Mouse (Mus musculus) limb, embryonic 15.5 days (tissue): ENCODE data around the gene Mta2. TPM values are rescaled to one million over a fixed set of nuclear protein-coding genes. Genes with fewer than 3 reads are reported as not detected.
A peak's percentile ranks its signal among the peaks of the same experiment; 100 is the strongest.

Experiments
- ATAC-seq: fragments of 200-750 bp; cut with Nextera tagmentation; 2 replicates; pipeline ENCODE4 v1.8.0; 2017; ENCODE audit warnings: low read depth, moderate TSS enrichment; ENCODE audit not compliant: insufficient number of reproducible peaks, low FRiP score, low TSS enrichment
- H3K27ac ChIP-seq: fragments of 300-500 bp; sonication (generic); 2 replicates; pipeline ENCODE4 v1.5.1; 2015; ENCODE audit warnings: moderate library complexity, mild to moderate bottlenecking, inconsistent platforms
- H3K27me3 ChIP-seq: fragments of 300-500 bp; sonication (generic); 2 replicates; pipeline ENCODE4 v1.6.1; 2015; ENCODE audit warnings: inconsistent platforms
- H3K36me3 ChIP-seq: fragments of 300-500 bp; sonication (generic); 2 replicates; pipeline ENCODE4 v1.6.1; 2015; ENCODE audit warnings: inconsistent platforms
- H3K4me1 ChIP-seq: fragments of 300-500 bp; sonication (generic); 2 replicates; pipeline ENCODE4 v1.6.1; 2015; ENCODE audit warnings: inconsistent platforms
- H3K4me2 ChIP-seq: fragments of 300-500 bp; sonication (generic); 2 replicates; pipeline ENCODE4 v1.6.1; 2015; ENCODE audit warnings: mild to moderate bottlenecking, inconsistent platforms
- H3K4me3 ChIP-seq: fragments of 300-500 bp; sonication (generic); 2 replicates; pipeline ENCODE4 v1.5.1; 2015; ENCODE audit warnings: mild to moderate bottlenecking, inconsistent platforms
- H3K9ac ChIP-seq: fragments of 300-500 bp; sonication (generic); 2 replicates; pipeline ENCODE4 v1.6.1; 2015; ENCODE audit warnings: inconsistent platforms
- H3K9me3 ChIP-seq: fragments of 300-500 bp; sonication (generic); 2 replicates; pipeline ENCODE4 v1.6.1; 2016; ENCODE audit warnings: inconsistent platforms
- WGBS: fragments of 180-500 bp; shearing (Covaris S2); methylation state at CpG from one replicate; pipeline ENCODE4 v1.1.7; 2015; 5-methylcytosine and 5-hydroxymethylcytosine counted together
- polyA plus RNA-seq: library from polyadenylated mRNA; unstranded; fragments of >200 nt; fragmentation: Nextera tagmentation; extraction: Ambion mirVana; gene quantifications from 2 replicates; pipeline ENCODE4 v1.2.1, GENCODE M21; 2015

The Mta2 gene
- polyA plus RNA-seq, 1 experiment from 2014 or later: 160 TPM

DNA sequence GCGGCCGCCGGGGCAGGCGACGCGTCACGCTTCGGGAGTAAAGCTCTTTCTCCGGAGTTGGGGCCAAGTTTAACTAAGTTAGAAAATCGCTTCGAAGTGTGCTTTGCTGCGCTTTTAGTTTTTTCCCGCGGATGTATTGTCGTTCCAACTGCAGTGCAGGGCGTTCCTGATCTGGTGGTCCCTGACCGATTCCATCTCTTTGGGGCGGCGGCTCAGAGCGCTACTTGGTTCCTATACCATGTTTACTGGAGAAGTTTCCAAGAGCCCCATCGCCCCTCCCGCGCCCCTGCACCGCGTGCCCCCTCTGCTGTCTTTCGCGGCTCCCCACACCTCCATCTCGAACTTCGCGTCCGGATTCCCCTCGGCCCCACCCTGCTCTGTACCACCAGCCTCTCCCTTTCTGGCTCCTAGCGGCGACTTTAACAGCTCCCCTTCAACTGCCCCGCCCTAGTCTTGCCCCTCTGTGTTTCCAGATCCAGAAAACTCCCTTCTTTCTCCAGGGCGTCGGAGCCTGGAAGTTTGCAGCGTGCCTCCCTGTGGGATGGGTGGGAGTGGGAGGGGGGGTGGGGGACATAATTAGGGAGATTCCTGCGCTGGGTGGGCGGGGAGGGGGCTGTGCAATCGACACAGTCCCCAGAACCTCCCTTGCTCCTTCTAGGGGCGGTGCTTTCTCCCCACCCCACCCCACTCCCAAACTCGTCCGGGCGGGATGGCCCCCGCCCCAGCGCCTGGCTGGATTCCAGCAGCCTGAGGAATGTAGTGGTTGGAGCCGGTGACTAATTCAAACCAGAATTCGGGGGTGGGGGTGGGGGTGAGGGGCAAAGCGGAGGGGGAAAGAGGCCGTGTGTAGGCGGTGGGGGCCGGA lies 48.1 kb downstream of the Mta2 start:
- Histone ChIP-seq H3K4me3 (peak overlapping the region; percentile 85), H3K27me3 (no peaks in the 10 kb centered on the region), H3K9me3 (no peaks in the 10 kb centered on the region), H3K9ac (peak overlapping the region; percentile 89), H3K27ac (peak overlapping the region; percentile 99), H3K4me1 (peaks cover 67% of the 10 kb centered on the region), H3K4me2 (peak overlapping the region; percentile 70), H3K36me3 (0 out of 2 replicates have a peak, but pooled peaks cover 2% of the 10 kb centered on the region)
- WGBS: under 1% methylated on average over 53 of the region's 53 CpGs
- peak; percentile 88 for ATAC-seq

DNA sequence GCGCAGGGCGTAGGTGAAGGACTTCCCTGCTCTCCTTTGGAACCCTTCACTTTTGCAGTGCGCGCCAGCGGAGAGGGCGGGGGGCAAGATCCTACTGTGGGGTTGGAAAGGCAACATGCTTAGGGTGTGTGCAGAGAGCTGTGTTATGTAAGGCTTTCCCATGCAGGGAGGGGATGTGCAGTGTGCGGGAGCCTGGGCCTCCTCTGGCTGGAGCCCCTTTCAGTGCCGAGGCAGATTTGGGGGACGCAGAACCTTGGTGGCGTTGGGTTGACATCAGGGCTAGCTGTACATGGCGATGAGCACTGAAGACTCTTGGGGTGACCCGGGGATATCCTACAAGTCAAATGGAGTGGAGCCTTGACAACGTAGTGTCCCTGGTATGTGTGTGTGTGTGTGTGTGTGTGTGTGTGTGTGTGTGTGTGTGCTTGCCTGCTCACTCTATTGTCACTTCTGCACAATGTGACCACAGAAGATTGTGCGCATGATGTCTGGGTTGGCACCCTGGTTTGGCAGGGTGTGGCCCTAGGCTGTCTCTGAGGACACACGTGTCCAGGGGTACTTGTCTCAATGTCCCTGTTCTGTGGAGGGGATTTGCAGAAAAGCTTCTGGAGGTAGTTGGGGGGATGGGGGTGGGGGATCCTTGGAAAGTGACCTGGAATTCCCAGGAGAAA lies 48.9 kb downstream of the Mta2 start:
- peak overlapping the region; percentile 99 for H3K27ac ChIP-seq
- ATAC-seq: peak; percentile 68
- peaks cover 67% of the 10 kb centered on the region for H3K4me1 ChIP-seq
- 5% methylated on average over 15 of the region's 15 CpGs for WGBS
- H3K9me3 ChIP-seq: no peaks in the 10 kb centered on the region
- 0 out of 2 replicates have a peak, but pooled peaks cover 2% of the 10 kb centered on the region for H3K36me3 ChIP-seq
- H3K4me2 ChIP-seq: peak overlapping the region; percentile 70
- no peaks in the 10 kb centered on the region for H3K27me3 ChIP-seq
- peak overlapping the region; percentile 85 for H3K4me3 ChIP-seq
- peak overlapping the region; percentile 89 for H3K9ac ChIP-seq

DNA sequence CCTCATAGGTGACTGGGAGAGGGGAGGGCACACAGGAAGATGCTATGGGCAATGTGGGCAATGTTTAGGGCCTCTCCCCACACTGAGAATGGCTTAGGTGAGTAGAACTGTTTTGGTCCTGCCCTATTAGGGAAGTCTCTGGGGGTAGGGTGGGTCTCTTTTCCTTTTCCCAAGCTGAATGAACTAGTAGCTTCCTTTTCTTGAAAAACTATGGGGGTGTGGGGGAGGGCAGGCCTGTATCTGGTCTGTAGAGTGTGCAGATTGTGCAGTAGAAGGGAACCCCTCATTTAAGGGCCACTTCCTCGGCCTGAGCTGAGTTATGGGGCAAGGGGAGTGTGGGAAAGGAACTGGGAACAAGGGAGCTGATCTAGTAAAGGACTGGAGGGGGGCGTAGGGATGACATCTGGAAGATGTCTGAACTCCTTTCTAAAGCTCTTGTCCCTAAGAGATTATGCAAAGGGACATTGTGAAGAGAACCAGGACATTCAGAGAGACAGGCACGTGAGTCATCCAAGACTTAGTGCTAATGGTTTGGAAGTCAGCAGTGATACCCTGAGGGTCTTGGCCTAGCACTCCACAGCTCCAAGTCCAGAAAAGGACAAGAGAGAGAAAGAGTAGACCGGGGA lies 49.7 kb downstream of the Mta2 start:
- Histone ChIP-seq H3K9ac (peak overlapping the region; percentile 89; the same call in 1 of the 2 replicates), H3K27me3 (no peaks in the 10 kb centered on the region), H3K36me3 (0 out of 2 replicates have a peak, but pooled peaks cover 2% of the 10 kb centered on the region), H3K27ac (peak overlapping the region; percentile 99), H3K4me2 (peak overlapping the region; percentile 70), H3K4me1 (peaks cover 74% of the 10 kb centered on the region), H3K4me3 (peak overlapping the region; percentile 85), H3K9me3 (no peaks in the 10 kb centered on the region)
- 40% methylated on average over 4 of the region's 4 CpGs for WGBS
- no peak for ATAC-seq

DNA sequence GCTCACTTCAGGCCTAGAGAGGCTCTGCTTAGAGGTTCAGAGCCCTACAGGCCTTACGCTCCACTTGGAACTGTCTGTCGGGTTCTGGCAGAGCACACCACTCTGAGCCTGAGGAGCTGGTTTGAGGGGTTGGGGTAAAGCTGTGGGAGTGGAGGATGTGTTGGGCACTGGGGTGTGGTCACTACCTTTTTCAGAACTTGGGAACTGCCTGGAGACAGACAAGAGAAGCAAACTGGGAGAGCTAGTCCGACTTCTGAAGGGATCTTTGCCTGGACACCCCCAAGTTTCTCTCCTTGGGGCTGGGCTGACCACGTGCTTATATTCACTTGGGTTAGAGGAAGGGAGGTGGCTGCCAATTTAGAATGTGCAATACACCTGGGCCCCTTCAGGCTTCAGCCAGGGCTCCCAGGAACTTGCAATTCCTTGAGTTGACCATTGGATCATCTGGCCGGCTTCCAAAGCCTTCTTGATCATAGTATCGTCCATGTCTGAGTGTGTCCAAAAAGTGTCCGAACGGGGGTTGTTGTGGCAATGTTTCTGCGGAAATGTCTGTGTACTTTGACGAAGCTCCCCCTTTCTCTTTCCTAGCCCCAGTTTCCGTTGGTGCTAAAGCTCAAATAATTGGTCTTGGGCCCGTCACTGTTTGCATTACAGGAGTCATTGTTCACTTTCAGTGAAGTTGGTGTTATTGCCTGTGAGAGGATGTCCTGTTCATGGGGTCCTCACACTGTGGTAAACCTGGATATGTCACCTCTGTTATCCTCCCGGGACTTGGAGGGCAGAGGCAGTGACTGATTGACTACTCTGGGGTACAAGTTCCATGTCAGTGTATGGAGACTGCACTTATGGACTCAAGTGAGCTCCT lies 50.4 kb downstream of the Mta2 start:
- no peak for ATAC-seq
- Histone ChIP-seq H3K27me3 (no peaks in the 10 kb centered on the region), H3K9me3 (no peaks in the 10 kb centered on the region), H3K27ac (peak overlapping the region; percentile 99), H3K4me1 (peaks cover 81% of the 10 kb centered on the region), H3K4me3 (peak overlapping the region; percentile 85), H3K4me2 (peak overlapping the region; percentile 70), H3K9ac (peak overlapping the region; percentile 89), H3K36me3 (0 out of 2 replicates have a peak, but pooled peaks cover 2% of the 10 kb centered on the region)
- 52% methylated on average over 13 of the region's 13 CpGs for WGBS

DNA sequence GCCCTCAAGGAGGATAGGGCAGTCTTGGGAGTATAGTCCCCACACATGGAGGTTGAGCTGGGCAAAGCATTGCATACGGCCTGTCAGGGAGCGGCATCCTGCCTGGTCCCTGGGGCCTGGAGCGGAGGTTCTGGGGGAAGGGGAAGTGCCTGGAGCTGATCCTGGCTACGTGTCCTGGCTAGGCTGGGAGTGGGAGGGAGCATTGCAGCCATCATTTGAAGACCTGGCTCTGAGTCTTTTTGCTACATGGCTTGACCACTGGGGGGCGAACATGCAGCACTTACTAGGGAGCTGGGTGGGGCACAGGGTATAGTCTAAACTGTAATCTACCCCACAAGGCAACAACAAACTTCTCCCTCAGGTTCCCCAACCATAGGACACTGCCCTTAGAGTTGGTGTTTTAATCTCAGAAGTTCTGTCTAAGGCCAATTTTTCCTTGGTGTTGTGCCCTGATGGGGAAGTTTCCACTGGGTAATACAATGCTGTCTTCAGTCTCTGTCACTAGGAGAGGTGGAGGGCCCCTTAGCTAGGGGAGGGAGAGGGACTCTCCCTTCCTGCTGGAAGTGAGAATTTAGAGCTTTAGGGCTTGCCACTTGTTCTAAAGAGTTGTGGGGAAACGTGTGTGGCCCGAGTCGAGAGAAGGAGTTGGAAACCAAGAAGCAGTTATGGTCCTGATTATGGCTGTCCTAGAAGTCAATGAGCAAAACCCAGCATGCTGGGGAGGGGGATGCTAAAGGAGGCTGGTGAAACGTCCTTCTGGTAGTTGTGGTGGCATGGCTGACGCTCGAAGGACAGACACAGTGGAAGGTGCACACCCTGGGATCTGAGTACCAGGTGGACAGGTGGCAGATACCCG lies 51.3 kb downstream of the Mta2 start:
- Histone ChIP-seq H3K4me1 (peaks cover 81% of the 10 kb centered on the region), H3K36me3 (0 out of 2 replicates have a peak, but pooled peaks cover 2% of the 10 kb centered on the region), H3K27ac (peak overlapping the region; percentile 99), H3K27me3 (no peaks in the 10 kb centered on the region), H3K9me3 (no peaks in the 10 kb centered on the region), H3K4me2 (peak overlapping the region; percentile 70), H3K9ac (peak overlapping the region; percentile 28), H3K4me3 (peak overlapping the region; percentile 85)
- WGBS: 22% methylated on average over 12 of the region's 12 CpGs
- no peak for ATAC-seq

DNA sequence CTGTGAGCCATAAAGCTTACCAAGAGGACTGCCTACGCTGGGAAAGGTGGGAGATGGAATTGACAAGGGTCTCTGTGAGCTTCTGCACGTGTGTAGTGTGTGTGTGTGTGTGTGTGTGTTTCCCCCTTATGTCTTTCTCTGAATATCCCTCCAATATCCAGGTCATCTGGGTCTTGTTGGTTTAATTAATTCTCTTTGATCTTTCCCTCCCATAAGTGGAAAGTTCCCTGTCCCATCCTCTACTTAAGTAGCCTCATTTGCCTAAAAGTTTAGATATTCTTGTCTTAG lies 51.9 kb downstream of the Mta2 start:
- WGBS: 40% methylated on average over 2 of the region's 2 CpGs
- H3K4me2 ChIP-seq: peak overlapping the region; percentile 70
- peaks cover 81% of the 10 kb centered on the region for H3K4me1 ChIP-seq
- no peaks in the 10 kb centered on the region for H3K27me3 ChIP-seq
- H3K27ac ChIP-seq: peak overlapping the region; percentile 99
- peak overlapping the region; percentile 85 for H3K4me3 ChIP-seq
- ATAC-seq: no peak
- no peaks in the 10 kb centered on the region for H3K9me3 ChIP-seq
- H3K9ac ChIP-seq: no peak overlapping the region
- H3K36me3 ChIP-seq: 0 out of 2 replicates have a peak, but pooled peaks cover 2% of the 10 kb centered on the region

DNA sequence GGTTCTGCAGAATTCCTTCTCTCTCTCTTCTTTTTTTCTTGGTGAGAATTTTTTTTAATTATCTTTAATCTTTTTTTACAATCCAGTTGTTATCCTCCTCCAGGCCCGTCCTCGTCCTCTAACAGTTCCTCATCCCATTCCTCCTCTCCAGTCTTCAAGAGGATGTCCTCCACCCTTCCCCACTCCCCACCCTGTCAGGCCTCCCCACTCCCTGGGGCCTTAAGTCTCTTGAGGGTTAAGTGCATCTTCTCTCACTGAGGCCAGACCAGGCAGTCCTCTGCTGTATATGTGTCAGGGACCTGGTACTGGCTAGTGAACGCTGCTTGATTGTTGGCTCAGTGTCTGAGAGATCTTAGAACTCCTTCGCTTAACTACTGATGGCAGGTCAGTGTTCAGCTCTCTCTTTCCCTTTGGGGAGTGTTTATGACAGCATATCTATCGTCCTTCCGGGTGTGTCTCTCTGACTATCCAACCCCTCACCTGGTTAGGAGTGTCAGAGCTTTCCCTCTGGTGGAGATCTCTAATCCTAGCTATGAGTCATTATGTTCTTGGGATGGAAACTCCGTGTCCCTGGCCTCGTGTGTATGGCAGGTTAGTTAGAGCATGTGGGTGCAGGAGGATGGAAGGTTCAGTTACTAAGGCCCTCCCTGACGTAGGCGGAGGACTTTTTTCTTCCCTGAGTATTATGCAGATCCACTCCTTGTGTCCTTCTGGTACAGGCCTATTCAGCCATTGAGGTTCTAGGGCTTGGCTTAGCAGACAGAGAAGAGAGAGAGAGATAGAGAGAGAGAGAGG lies 53.3 kb downstream of the Mta2 start:
- H3K27me3 ChIP-seq: no peaks in the 10 kb centered on the region
- H3K4me2 ChIP-seq: 0 out of 2 replicates have a peak overlapping the region, but pooled peaks have one; percentile 3
- peaks cover 87% of the 10 kb centered on the region for H3K4me1 ChIP-seq
- no peak for ATAC-seq
- no peak overlapping the region for H3K4me3 ChIP-seq
- WGBS: 64% methylated on average over 10 of the region's 10 CpGs
- no peaks in the 10 kb centered on the region for H3K9me3 ChIP-seq
- H3K36me3 ChIP-seq: peaks cover 10% of the 10 kb centered on the region
- peak overlapping the region; percentile 86; the same call in 1 of the 2 replicates for H3K27ac ChIP-seq
- no peak overlapping the region for H3K9ac ChIP-seq

DNA sequence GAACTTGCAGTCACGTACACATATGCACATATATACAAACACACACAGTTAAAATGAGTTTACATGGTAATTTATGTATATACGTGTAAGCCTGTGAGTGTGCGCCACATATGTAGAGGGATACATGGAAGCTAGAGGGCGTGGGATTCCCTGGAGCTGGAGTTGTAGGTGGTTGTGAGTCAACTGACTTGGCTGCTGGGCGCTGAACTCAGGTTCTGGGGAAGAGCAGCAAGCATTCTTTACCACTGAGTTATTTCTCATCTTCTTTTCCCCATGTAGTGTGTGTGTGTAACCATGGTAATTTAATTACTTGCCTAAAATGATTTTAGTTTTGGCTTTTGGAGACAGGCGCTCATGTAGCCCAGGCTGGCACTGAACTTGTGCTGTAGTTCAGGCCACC lies 54.9 kb downstream of the Mta2 start:
- Histone ChIP-seq H3K36me3 (peaks cover 26% of the 10 kb centered on the region), H3K4me3 (no peak overlapping the region), H3K27me3 (no peaks in the 10 kb centered on the region), H3K4me1 (peaks cover 79% of the 10 kb centered on the region), H3K9ac (no peak overlapping the region), H3K27ac (peak overlapping the region; percentile 86), H3K9me3 (no peaks in the 10 kb centered on the region), H3K4me2 (no peak overlapping the region)
- 81% methylated on average over 6 of the region's 6 CpGs for WGBS
- ATAC-seq: no peak

DNA sequence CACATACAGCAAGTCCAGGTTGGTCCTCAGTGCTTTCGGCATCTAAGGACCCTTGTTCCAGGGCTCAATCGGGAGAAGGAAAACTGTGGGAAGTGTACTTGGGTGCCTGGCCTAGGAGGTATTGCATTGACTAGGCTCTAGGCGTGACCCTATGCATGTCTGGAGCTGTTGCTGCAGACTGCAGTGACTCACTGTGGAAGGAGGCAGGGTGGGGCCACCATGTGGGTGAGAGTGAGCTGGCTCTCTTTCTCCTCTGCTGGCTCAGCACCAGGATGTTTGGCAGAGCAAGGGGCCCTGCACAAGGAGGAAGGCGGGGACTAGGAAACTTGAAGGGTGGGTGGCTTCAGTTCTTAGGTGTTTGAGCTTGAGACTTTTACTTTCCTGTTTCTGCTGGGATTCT lies 55.9 kb downstream of the Mta2 start:
- peaks cover 35% of the 10 kb centered on the region for H3K36me3 ChIP-seq
- peak overlapping the region; percentile 40 for H3K4me2 ChIP-seq
- no peak overlapping the region for H3K4me3 ChIP-seq
- peak overlapping the region; percentile 86 for H3K27ac ChIP-seq
- H3K4me1 ChIP-seq: peaks cover 69% of the 10 kb centered on the region
- H3K9me3 ChIP-seq: no peaks in the 10 kb centered on the region
- peak; percentile 86 for ATAC-seq
- H3K27me3 ChIP-seq: no peaks in the 10 kb centered on the region
- WGBS: 24% methylated on average over 4 of the region's 4 CpGs
- H3K9ac ChIP-seq: no peak overlapping the region

DNA sequence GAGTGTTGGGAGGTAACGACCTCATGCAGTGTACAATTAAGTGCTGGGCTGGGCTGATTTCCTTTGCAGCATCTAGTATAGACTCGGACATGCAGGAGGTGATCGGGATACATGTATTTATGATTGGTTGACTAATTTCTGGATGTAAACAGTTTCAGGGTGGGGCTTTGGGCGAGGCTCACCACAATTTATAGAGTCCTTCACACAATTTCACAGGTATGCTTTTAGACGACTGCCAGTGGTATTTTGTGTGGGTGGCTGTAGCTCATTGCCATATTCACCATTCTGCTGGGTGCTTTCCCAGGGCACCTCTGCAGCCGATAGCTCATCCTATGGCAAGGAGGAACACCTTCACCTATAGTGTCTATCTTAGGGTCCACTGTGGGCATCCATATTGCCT lies 56.9 kb downstream of the Mta2 start:
- peaks cover 59% of the 10 kb centered on the region for H3K4me1 ChIP-seq
- ATAC-seq: no peak
- 67% methylated on average over 6 of the region's 6 CpGs for WGBS

More for the DNA sequence above, 56.9 kb downstream of the Mta2 start:
- H3K4me2 ChIP-seq: no peak overlapping the region
- H3K27ac ChIP-seq: peak overlapping the region; percentile 86
- H3K9ac ChIP-seq: no peak overlapping the region
- H3K4me3 ChIP-seq: no peak overlapping the region
- H3K27me3 ChIP-seq: no peaks in the 10 kb centered on the region
- H3K9me3 ChIP-seq: no peaks in the 10 kb centered on the region
- H3K36me3 ChIP-seq: peaks cover 45% of the 10 kb centered on the region
